Mouse (Mus musculus): ENCODE data around the gene Mtcl1. TPM values are rescaled to one million over a fixed set of nuclear protein-coding genes. Genes with fewer than 3 reads are reported as not detected.

Mtcl1 gene
- polyA plus RNA-seq, 1 experiment = 2.0 TPM

DNA sequence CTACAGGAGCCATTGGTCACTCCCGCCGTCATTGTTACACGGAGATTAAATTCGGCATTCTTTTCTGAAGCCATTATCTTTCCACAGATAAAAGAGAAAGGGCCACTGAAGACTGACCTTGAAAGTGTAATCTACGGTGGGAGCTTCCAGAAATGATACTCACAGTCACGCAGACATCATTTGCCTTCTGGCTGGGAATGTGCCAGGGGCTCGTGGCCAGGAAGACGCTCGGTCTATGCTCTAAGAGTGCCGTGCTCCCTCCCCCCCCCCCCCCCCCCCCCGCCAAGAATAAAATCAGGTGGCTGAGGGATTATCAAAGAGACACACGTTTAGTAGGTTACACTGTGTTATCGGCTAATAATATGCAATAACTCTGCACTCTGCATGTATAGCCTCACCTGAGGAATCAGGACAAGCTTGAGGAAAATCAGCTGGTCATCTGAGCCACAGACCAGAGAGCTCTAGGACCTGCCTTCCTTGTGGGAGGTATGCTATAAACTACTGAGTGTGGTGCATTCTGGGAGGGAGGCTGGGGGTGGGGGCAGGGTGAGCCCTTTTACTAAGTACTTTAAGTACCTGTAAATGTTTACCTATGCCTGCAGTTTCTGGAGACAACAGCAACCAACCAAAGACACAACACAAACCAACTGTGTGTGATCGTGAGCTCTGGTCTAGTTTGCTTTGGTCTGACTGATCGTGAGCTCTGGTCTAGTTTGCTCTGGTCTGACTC lies 87.1 kb downstream of the Mtcl1 start:
- no peak for DNase-seq (ENCODE audit: low read depth)

GRCm38 (mm10) chr17:66358026-66358978 lies 91.2 kb downstream of the Mtcl1 start:
- no peak for DNase-seq (ENCODE audit: low read depth)

DNA sequence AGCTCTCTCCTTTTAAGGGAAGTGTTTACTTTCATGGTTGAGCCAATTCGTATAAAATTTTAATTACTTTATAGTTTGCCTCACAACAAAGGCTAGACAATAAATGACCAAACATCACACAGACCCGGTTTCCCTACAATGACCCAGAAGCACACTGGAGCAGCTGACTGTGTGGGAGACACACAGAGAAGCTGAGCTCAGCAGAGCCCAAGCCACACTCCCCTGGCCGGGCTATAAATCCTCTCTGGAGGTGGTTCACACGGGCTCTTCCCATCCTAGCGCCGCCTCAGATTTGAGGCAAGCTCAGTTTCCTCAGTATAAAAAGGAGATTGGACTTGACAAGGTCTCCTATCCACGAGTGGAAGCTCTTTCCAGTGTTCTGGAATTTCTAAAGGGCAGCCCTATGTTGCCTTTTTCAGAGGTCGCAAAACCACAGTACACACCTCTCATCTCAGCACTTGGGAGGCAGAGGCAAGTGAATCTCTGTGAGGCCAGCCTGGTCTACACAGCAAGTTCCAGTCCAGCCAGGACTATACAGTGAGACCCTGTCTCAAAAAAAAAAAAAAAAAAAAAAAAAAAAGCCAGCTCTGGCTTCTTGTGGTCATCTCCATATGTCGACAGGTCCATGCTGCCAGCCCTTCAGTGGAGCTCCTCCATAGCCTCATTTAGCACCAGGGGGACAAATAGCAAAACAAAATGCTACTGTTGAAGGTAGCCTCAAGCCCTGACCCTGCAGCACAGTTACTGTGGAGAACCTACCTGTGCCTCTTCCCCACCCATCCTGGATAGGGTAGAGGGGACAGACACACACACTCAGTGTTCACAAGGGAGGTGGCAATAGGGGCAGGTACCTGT lies 92.2 kb downstream of the Mtcl1 start:
- DNase-seq (ENCODE audit: low read depth) = no peak

DNA sequence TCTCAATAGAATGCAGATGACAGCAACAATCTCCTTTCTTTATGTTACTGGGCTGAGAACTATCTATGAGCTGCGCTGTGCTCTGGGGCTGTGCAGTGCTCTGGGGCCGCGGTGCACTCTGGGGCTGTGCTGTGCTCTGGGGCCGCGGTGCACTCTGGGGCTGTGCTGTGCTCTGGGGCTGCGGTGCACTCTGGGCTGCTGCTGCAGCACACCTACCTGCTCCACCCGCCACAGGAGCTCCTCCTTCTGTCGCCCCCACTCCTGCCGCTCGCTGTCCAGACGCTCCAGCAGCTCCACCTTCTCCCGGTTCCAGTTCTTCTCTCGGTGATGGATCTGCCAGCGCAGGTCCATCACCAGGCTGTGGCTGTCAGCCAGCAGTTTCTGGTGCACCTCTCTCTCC lies 95.6 kb downstream of the Mtcl1 start:
- DNase-seq (ENCODE audit: low read depth) = no peak

DNA sequence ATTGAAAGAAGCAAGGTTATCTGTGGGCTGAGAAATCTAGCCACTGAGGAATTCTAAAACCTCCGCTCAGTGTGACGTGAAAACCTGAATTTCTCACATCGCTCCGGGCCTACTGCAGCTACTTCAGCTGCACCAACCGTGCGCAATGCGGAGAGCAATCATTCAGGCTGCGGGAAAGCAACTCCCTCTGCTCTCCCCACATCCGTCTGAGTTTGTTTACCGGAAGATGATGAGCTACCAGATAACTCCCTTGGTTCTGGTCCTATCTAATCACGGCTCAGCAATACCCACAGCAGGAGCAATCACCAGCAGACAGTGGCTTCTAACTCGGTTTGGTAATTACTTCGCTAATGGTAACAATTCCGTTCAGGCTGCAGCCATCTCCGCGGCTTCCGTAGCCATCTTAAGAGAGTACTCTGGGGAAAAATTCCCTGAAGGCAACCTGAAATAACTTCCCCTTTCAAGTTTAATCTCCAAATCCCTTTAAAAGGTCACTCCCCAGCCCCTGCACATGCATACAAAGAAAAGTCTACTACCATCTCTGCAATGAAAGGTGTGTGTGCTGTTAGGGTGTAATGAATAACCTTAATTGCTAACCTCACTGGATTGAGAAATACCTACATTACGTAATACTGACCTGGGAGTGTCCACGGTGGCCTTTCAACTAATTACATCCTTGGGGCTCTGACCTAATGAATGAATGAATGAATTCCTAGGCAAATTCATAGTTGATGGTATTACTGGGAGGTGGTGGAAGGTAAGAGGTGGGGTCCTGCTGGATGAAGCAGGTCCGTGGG lies 96.5 kb downstream of the Mtcl1 start:
- no peak for DNase-seq (ENCODE audit: low read depth)

- DNase-seq (ENCODE audit: low read depth) = no peak
Observed at GRCm38 (mm10) chr17:66352219-66352618, 97.3 kb downstream of the Mtcl1 start.

GRCm38 (mm10) chr17:66350689-66351088 lies 98.9 kb downstream of the Mtcl1 start:
- no peak for DNase-seq (ENCODE audit: low read depth)

GRCm38 (mm10) chr17:66350127-66350526 lies 99.4 kb downstream of the Mtcl1 start:
- DNase-seq (ENCODE audit: low read depth) = no peak

DNA sequence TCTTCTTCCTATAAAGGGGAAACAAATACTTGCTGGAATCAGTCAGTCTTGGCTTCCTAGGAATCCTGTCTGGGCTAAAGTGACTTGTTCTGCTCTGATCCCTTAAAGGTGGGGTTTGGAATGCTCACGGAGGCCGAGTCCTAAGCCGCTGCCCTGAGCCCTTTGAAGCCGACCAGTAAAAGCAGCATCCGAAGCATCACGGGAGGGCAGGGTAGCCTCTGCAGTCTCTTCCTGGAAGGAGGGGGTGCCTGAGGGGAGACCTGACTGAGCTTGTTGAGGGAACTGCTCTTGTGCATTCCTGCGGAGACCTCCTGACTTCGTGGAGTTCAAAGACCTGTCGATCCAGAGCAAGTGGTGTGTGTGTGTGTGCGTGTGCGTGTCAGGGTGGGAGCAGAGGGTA lies 103.2 kb downstream of the Mtcl1 start:
- no peak for DNase-seq (ENCODE audit: low read depth)

DNA sequence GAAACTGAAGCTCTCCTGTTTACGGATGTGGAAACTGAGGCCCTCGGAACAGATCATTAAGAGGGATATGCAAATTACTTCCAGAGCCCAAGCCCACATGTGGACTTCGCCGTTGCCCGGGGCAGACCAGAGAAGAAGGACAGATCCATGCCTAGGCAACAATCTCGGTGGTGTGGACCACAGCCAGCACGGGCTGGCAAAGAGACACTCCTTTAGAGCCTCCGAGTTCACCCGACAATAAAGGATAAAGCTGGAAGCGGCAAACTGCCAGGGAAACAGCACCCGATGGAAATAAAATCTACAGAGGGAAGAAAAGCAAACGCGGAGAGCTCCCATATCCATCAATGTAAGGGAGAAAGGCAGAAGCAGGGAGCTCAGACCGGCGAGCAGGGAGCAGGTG lies 103.9 kb downstream of the Mtcl1 start:
- DNase-seq (ENCODE audit: low read depth) = no peak

GRCm38 (mm10) chr17:66342932-66343331 lies 106.6 kb downstream of the Mtcl1 start:
- no peak for DNase-seq (ENCODE audit: low read depth)

- no peak for DNase-seq (ENCODE audit: low read depth)
Observed at GRCm38 (mm10) chr17:66341670-66342069, 107.9 kb downstream of the Mtcl1 start.

DNA sequence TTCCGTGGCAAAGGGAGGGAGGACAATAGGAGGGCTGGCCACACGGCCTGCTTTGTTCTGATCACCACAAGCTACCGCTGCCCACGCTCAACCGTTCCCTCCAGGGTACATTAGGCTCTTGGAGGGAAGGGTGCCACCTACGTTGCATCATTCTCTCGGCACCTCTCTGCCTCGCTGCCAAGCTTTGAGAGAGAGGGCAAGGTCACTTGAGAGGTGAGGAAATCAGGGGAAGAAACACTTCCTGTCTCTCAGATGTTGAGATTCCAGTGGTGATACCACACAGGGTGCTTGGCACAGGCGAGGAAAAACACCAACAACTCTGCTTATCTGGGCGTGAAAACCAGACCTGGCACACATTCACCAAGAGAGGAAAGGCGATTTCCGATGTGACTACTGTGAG lies 108.8 kb downstream of the Mtcl1 start:
- DNase-seq (ENCODE audit: low read depth) = no peak

GRCm38 (mm10) chr17:66337929-66338328 lies 111.6 kb downstream of the Mtcl1 start:
- DNase-seq (ENCODE audit: low read depth) = no peak

DNA sequence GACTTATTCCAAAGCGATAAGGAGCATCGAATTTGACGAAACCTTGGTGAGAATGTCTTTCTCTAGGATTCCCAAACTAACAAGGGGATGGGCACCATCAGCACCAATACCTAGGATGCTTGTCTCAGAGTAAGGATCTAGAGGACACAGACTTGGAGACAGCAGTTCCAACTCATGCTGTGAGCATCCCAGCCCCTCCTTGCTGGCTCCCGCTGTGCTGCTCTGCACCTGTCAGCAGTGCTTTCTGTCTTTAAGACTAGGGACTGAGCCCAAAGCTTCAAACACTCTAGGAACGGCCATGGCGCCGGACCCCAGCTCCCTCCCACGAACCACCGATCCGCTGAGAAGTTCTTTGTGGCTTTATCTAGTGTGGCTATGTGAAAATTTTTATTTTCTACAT lies 114.0 kb downstream of the Mtcl1 start:
- no peak for DNase-seq (ENCODE audit: low read depth)

- no peak for DNase-seq (ENCODE audit: low read depth)
Observed at GRCm38 (mm10) chr17:66334894-66335293, 114.7 kb downstream of the Mtcl1 start.

- no peak for DNase-seq (ENCODE audit: low read depth)
Observed at GRCm38 (mm10) chr17:66331207-66331606, 118.3 kb downstream of the Mtcl1 start.

DNA sequence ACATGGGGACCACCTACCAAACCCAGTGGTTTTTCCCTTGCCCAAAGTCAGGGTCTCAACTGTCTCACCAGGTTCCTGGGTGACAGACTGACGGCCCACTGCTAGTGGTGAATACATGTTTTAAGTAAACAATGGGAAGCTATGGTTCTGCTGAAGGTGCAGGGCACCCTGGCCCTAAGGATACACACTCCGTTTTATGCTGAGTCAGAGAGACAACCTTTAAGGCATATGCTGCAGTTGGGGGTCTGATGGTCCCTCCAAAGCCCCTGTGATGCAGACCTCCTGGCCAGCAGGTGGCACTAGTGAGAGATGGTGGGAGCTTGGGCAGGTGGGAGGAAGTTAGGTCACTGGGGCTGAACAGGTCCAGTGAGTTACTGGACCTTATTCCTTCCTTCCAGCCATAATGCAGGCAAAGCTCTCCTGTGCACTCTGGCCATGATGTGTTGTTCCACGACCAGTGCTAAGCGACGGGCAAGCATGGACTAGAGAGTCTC lies 123.0 kb downstream of the Mtcl1 start:
- DNase-seq (ENCODE audit: low read depth) = no peak

DNA sequence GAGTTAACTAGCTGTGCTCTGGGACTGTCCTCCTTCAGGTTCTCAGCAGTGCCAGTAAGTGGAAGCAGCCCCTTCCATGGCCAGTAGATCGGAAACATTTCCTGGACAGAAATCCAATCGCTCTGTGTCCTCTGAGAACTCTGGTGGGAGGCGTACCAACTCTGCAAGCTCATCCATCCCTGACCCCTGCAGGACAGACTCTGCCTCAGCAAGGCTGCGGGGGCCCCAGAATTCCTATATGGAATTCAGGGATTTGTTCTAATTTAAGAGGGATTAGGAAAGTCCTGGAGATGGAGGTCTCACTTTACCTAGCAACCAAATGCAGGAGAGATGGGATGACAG lies 123.4 kb downstream of the Mtcl1 start:
- no peak for DNase-seq (ENCODE audit: low read depth)

GRCm38 (mm10) chr17:66325440-66326203 lies 123.9 kb downstream of the Mtcl1 start:
- DNase-seq (ENCODE audit: low read depth) = no peak
